Mouse (Mus musculus) right cerebral cortex, postnatal 4 days (tissue): Measurements from ENCODE around the gene Ncoa3.
"Not testable (repeated sequence)": the region's sequence is repeated elsewhere in the genome, so short reads cannot be mapped to it uniquely, and the experiment has no call there.

Source experiments
- DNase-seq: peaks from one replicate; pipeline ENCODE4 v3.0.0-alpha.2; 2022

Gene Ncoa3

DNA sequence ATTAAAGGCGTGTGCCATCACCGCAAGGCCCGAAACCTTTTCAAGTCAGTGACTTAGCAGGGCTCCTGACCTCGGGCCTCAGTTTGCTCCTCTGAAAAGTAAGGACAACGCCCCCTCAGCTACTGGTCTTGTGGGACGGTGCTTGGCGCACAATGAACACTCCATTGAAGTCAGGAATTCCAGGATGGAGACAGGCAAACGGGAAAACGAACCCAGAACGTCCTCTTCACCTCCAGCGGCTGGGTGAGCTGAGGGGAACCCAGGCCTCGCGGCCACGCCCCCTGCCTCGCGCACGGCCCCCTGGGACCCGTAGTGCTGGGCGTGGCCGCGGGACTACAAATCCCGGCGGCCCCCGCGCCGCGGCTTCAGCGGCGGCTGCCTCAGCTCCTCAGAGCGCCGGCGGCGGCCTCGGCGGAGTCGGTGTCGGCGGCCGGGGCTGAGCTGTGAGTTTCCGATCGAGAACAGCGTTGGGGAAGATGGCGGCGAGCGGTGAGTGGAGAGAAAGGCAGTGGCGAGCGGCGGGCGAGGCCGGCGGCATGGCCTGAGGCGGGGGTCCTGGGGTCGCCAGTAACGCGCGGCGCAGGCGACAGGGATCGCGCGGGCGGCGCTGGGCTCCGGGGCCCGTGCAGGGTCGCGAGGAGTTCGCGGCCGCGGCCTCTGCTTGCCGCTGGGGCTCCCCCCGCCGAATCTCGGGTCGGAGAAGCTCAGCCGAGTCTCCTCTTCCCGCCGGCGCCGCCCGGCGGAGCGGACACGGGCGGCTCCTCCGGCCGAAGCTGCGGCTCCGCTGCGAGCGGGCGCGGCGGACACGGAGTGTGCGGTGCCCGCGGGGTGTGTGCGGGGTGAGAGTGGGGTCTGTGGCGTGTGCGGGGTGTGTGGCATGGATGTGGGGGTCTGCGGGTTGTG lies at the start of gene Ncoa3:
Gene Ncoa3, plus strand, starts transcription at position 367 of the 903 bp plus-strand sequence.
- peak; percentile 93 for DNase-seq

DNA sequence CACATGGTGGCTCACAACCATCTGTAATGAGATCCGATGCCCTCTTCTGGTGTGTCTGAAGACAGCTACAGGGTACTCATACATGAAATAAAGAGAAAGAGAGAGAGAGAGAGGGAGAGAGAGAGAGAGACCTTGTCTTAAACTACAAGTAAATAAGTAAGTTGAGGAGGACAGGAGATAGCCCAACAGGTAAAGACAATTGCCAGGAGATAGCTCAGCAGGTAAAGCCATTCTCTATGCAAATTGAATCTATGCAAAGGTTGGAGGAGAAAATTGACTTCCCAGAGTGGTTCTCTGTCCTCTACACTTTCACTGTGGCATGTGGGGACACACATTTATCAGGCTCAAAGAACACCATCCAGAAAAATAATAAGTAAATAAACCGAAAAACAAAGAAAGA lies 49.3 kb upstream of the Ncoa3 start:
- DNase-seq, result no peak

DNA sequence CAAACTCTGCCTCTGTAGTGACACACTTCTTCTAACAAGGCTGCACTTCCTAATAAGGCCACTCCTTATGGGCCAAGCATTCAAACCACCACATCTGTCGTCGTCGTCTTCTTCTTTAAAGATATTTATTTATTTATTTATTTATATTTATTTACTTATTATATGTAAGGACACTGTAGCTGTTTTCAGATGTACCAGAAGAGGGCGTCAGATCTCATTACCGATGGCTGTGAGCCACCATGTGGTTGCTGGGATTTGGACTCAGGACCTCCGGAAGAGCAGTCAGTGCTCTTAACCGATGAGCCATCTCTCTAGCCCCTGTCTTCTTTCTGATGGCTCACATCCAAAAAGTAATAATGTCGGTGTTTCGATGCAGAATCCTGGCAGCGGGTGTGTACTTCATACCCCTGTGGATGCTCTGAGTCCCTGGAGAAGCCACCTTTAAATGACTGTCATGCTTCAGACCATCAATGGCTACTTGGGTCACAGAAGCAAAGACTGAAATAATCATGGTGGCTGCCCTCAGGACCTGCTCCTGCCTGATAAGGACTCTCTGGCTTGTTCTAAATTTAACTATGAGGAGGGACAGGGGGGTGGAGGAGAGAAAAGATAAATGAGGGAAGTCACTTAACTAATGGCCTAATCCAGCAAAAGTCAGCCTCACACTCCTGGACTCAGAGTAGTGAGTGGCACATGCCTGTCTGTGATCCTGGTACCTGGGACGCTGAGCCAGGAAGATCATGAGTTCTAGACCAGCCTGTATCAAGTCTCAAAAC lies 47.7 kb upstream of the Ncoa3 start:
- no peak for DNase-seq

DNA sequence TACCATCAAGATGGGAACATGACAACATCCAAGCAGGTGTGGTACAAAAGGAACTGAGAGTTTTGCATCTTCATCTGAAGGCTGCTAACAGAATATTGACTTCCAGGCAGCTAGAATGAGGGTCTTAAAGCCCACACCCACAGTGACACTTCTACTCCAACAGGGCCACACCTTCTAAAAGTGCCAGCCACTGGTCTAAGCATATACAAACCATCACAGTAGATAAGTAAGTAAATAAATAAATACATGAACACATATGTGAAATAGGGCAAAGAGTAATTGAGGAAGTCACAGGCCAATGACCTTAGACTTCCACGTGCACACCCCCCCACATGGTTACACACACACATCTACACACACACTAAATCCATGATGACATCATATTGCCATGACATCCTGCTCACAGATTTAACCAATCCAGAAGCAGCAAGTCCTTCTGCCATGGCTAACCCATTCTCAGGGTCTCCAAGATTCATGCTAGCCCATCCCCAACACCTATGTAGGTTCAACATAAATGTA lies 46.3 kb upstream of the Ncoa3 start:
- no peak for DNase-seq

DNA sequence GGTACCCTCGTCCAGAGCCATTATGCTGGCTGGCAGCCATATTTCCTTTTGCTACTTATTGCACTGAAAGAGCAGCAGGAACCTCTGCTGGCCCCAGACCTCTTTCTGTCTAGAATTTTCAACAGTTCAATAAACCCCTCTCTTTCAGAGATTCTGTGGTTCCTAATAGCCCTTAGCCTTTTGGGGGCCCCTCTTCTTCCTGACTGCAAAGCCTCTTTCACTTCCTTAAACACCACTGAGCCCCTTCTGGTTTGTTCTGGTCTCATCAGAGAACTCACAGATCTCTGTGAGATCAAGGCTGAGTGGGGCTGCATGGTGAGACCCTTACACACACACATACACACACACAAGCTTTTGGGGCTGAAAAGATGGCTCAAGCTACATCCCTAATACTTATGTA lies 44.4 kb upstream of the Ncoa3 start:
- DNase-seq, result no peak

DNA sequence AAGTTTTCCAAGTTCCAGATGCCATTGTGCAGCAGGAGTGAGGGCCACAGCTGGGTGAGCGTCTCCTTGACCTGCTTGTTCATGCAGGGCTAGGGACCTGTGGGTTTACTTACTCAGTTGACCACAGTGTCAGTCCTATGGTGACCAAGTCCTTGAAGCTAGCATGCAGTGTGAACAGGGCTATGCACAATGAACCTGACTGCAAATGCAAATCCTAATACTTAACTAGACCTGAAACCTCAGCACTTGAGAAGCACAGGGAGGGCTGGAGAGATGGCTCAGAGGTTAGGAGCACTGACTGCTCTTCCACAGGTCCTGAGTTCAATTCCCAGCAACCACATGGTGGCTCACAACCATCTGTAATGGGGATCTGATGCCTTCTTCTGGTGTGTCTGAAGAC lies 43.7 kb upstream of the Ncoa3 start:
- DNase-seq, result not testable (repeated sequence)

DNA sequence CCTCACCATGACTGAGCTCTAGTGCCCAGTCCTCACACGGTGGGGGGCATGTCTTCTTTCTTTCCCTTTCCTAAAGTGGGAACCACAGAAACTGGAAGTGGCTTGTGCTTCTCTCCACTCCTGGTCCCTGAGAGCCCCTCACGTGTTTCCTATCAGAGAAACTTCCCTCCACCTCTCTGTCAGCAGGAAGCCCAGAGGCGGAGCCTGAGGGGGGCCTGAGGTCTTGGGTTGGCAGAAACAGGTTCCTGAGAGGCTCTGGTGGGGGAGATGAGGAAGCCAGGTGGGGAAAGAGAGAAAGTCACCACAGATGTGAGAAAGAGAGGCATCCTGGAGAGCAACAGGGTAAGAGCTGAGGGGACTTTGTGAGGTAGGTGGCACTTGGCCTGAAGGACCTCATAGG lies 42.7 kb upstream of the Ncoa3 start:
- no peak for DNase-seq

DNA sequence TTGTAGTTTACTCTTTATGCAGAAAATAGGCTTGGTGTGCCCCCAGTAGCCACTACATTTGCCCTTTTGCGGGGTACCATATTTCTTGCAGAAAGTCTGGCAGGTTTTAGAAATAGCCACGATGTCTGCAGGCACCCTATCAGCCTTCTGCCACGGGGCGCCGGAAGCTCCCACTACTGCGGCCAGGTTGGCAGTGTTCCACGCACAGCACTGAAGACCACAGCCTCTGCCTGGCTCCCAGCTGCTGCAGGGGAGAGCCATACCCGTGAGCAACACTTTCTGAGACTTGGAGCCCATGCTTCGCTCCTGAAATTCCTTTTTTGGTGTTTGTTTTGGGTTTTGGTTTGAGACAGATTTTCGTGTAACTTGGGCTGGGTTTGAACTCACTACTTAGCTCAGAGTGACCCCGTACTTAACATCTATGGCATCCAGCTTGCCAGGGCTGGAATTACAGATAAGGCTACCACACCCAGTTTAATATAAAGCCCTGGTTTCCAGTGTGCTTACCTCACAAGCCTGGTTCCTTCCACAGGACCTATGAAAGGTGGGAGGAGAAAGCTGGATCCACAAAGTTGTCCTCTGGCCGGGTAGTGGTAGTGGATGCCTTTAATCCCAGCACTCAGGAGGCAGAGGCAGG lies 40.9 kb upstream of the Ncoa3 start:
- DNase-seq, result peak; percentile 11

DNA sequence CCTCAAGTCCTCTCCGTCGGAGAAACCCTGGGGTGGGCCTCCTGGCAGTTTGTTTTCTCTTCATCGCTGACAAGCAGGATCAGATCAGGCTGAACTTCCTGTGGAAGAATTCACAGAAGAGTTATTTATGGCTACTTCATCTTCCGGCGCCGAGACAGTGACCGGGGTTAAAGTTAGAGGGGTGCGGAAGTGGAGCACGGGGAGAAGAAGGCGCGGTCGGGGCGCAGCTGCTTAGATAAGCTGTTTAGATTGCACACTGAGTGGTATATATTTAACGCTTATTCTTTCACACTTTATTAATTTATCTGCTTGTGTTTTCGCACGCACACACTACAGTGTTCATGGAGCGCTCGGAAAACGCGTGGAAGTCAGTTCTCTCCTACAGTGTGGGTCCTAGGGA lies 37.6 kb upstream of the Ncoa3 start:
- no peak for DNase-seq

DNA sequence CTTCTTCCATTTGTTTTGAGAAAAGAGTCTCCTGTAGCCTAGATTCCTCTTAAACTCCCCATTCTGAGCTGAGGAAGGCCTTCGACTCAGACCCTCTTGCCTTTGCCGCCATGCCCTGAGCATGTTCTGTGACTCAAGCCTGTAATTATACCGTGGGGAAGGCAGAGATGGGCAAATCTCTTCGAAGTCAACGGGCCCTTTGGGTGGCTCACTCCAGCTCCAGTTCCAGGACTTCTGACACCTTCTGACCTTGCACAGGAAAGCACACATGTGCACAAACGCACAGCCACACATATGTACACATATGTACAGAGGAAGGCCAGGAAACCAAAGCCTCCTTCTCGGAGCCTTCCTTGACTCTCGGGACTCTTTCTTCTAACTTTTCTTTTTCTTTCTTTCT lies 37.0 kb upstream of the Ncoa3 start:
- DNase-seq, result no peak

DNA sequence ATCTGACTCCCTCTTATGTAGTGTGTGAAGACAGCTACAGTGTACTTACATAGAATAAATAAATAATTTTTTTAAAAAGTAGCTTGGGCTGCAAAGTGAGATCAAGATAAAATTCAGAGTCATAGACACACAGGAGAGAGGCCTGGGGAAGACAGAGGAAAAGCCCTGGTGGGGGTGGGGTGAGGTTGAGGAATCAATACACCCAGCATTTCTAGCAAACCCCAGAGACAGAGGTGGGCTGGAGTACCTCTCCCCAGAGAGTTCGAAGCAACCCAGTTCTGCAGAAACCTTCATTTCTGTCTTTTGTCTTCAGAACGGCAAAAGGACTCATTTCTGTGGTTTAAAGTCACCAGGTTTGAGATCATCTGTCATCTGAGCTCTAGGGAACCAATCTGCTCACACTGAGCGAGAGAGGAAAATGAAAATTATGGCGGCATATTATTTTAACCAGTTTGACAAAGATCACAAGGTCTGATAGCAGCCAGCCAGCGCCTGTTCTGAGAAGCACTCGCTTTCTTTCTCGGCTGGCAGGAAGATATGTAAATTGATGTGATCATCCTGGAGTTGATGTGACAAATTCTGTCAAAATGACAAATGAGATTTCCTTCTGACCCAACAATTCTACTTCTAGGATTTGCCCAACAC lies 36.2 kb upstream of the Ncoa3 start:
- DNase-seq, result no peak

DNA sequence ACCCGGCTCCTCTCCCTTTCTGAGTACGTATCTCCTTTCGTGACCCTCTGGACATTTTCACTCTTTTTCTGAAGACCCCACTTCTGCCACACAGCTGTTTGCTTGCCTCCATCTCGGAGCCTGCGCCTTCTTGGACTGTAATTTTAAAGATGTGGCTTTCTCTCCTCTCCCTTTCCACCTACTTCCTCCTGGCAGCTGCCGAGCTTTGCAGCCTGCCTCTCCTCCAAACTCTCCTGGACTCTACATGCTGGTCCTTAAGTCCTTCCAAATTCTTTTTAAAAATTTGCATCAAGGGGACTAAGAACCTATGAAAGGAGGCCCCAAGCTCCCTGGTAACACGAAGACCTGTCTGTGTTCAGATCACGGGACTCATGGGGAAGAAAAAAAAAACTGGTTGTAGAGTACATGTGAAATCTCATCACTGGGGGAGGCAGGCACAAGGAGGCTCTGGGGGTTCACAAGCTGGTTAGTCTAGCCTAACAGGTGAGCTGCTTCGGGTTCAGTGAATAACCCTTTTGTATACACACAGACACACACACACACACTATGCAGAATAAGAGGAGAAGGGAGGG lies 35.1 kb upstream of the Ncoa3 start:
- no peak for DNase-seq

DNA sequence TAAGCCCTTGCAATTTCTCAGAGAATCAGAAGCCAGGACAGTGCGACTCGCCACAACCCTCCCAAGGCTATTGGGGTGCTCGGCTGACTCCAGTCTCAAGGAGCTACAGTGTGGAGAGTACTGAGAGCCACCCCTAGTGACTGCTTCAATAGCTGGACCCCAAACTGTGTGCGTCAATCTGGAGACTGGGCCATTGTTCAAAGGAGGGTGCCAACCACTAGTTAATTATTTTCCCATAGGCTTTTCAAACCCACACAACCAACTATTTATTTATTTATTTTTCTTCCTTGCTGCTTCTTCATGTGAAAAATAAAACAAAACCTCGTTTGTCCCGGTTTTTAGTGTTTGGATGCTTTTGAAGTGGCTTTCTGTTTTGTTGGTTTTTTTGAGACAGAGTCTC lies 33.9 kb upstream of the Ncoa3 start:
- DNase-seq, result no peak

DNA sequence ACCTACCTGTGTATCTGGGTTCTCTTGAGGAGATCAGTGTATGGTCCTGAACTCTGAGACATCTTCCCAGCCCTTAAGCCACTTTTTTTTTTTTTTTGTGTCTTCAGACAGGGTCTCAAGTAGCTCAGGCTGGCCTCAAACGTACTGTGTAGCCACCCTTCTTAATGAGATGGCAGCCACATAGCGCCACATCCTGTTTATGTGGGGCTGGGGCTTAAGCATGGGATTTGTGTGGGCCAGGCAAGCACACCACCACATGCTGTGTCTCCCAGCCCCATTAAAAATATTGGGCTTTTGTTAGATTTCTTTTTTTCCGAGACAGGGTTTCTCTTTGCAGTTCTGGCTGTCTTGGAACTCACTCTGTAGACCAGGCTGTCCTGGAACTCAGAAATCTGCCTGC lies 31.7 kb upstream of the Ncoa3 start:
- DNase-seq, result no peak

DNA sequence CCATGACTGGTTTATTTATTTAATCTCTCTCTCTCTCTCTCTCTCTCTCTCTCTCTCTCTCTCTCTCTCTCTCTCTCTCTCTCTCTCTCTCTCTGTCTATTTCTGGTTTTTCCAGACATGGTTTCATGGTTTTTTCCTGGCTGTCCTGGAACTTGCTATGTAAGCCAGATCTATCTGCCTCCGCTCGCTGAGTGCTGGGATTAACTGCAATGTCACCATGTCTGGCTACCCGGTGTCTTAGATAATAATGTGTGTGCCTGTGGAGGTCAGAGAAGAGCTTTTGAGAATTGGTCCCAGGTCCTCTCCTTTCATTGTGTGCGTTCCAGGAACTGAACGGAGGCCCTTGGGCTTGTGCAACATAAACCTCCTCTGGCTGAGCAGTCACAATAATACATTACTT lies 29.6 kb upstream of the Ncoa3 start:
- no peak for DNase-seq

DNA sequence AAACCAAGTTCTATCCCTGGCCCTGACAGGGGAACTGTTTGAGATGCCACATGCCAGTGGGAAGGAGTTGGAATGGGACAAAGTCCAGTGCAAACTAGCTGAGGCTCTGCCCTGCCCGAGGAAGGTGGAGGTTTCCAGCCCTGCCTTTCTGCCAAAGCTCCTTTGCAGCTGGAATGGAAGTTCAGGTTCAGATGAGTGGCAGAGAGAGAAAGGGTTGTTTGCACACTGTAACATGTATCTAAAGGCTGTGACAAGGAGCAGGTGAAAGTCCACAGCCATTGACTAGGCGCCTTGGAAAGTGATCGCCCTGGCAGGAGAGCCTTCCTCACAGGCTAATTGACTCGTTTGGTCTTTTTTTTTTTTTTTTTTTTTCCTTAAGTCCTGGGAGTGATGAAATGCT lies 28.3 kb upstream of the Ncoa3 start:
- no peak for DNase-seq

DNA sequence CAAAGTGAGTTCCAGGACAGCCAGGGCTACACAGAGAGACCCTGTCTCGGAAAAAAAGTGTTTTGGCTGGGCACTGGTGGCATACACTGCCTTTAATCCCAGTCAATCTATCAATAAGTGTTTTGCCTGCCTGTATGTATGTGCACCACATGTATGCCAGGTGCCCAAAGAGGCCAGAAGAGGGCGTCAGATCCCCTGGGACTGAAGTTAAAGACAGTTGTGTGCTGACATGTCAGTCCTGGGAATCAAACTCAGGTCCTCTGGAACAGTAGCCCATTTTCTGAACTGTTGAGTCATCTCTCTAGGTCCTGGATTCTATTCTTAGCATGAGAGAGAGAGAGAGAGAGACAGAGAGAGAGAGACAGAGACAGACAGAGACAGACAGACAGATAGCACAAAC lies 25.4 kb upstream of the Ncoa3 start:
- DNase-seq, result no peak

DNA sequence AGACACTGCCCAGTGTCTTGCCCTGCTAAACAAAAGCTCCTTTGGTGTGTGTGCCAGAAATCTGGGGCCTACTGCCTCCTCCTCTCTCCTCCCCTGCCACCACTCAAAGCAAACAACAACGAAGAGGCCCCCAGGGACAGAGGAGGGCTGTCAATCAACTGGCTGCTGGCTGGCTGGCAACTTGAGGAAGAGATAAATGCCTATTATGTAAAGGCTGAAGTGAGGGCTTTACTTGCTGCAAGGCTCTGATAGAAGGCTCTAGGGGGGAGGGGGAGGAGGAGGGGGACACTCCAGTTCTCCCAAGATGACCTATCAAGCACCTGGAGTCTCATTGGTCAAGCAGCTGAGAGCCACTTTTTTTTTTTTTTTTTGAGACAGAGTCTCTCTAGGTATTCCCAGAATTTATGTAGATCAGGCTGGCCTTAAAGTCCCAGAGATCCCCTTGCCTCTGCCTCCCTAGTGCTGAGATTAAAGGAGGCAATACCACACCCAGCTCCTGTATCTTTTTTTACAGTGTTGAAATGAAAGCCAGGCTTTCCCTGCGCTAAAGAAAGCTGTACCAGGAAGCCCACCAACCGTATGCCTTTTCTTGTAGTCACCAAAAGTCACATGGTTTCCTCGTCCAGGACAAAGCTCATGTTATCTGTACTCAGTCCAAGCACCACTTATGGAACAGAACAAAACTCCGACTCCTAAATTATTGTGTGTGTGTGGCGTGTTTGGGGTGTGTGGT lies 24.4 kb upstream of the Ncoa3 start:
- no peak for DNase-seq

DNA sequence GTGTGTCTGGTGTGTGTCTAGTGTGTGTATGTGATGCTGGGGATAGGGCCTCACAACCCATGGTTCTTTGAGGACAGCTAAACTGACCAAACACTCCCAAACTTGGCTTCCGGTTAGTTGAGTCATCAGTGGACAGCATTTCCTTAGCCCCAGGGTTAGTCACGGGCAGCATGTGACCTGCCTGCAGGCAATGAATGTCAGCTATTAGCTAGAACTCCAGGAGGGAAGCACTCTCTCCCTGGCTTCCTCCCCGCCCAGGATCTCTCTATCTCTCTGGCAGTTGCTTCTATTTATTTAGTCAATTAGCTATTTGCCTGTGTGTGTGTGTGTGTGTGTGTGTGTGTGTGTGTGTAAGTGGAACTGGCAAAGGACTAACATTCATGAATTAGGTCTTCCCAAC lies 23.6 kb upstream of the Ncoa3 start:
- DNase-seq, result no peak

DNA sequence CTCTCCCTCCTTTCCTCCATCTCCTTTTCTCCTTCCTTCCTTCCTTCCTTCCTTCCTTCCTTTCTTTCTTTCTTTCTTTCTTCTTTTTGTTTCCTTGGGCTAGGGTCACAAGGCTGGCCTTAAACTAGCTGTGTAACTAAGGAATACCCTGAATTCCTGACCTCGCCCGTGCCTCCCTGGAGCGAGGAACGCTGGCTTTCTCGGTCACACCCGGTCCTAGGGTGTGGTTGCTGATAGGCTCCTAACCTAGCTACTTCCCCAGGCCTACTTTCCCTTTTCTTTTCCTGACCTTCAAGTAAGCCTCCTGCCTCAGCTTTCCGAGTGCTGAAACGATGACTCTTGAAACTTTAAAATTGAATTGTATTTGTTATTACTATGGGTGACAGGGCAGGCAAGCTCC lies 23.0 kb upstream of the Ncoa3 start:
- no peak for DNase-seq

DNA sequence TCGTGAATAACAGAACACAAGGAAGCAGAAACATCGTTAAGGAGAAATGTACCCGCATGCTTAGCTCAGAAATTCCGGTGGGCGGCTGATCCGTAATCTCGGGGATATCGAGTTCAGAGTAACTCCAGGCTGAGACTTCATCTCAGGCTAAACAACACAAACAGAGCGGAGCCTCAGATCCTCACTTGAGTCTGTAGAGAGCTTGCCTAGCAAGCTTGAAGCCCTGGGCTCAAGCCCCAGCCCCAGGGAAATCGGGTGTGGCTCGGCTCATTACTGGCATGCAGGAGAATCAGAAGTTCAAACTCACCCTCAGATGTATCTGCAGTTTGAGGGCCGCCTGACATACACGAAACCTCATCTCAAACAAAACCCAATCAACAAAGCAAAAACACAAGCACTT lies 22.5 kb upstream of the Ncoa3 start:
- no peak for DNase-seq

DNA sequence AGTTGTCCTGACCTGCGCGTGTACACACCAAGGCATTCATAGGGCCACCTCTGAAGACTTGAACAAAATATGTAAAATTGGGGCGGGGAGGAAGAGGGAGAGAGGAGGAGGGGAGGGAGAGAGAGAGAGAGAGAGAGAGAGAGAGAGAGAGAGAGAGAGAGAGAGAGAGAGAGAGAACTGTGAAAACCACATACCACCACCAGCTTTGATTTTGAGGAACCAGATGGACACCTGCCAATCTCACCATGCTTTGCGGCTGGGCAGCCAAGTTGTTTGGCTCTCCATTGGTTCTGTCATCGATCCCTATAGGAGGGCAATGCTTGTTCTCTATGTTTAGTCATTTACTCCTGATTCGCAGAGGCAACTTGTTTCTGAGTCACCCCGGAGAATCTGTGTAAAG lies 21.7 kb upstream of the Ncoa3 start:
- DNase-seq, result no peak
